Mouse (Mus musculus) stomach, postnatal 0 days (tissue): ENCODE data around the gene Irgc1.

ENCODE experiments used
- CTCF ChIP-seq: IDR thresholded peaks from 2 replicates; pipeline ENCODE4 v1.5.1; 2016; ENCODE audit warnings: antibody characterized with exemption, low read depth, mild to moderate bottlenecking, moderate library complexity
- EP300 ChIP-seq: optimal IDR thresholded peaks from 2 replicates; pipeline ENCODE3; 2016; ENCODE audit warnings: antibody characterized with exemption

DNA sequence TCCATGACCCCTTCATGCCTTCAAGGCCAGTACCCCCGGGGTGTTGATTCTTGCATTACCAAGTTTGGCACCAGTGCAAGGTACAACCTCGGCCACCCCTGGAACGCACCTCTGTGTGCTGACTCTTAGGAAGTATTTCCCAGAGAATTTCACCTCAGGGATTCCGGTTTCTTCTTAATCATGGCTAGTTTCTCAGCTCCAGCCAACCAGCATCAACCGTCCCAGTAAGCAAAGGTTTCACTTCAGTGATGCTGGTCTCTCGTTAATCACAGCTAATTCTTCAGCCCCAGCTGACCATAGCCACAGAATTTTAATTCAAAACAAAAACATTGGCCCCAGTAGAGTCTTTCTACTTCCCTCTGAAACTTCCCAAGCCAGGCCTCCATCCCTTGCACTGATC, 42.0 kb downstream of the Irgc1 start:
- TF ChIP-seq CTCF (no peak), EP300 (no peak)
